Mouse (Mus musculus): ENCODE measurements at regions not wholly inside any gene's neighbourhood (a gene's known extent, or its start where the extent isn't known, plus 50 kb on each side); places are given as distances from the start of the nearest gene placed in this dataset.

DNA sequence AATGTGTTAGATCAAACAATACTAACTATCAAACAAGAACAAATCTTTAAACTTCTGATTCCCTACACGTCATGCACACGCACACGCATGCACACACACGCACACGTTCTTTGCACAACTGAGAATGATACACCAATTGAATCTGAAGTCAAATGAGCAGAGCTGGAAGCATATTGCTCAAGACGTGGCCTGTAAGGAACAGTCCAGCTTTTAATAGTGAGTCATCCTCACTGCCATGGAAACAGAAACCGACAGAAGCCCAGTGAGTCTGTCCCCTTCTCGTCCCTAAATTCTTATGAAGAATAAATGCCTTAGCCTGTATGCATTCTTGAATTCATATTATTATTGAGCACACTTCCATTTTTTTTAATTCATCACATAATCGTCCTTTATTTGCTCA lies 75.7 kb upstream of the Magi3 start:
- TF ChIP-seq RCOR1 (IDR thresholded peaks at IDR 0.05; ENCODE audit: low read depth, low read length), result no peak
- no peak for TF ChIP-seq TAL1 (IDR thresholded peaks at IDR 0.05; ENCODE audit: low read length)
- TF ChIP-seq CTCF (IDR thresholded peaks at IDR 0.05 in 2 of 3, conservative IDR thresholded peaks at IDR 0.05 in 1 of 3; ENCODE audit: control insufficient read depth in 1 of 3, insufficient read depth in 1 of 3, low read depth in 2 of 3, low read length in 3 of 3, poor library complexity in 1 of 3, severe bottlenecking in 1 of 3), result no peak
- no peak for TF ChIP-seq POLR2A (IDR thresholded peaks at IDR 0.05; ENCODE audit: control insufficient read depth in 1 of 2, insufficient read depth in 1 of 2, low read depth in 1 of 2, low read length in 2 of 2, poor library complexity in 1 of 2)
- no peak for TF ChIP-seq E2F4 (IDR thresholded peaks at IDR 0.05; ENCODE audit: borderline replicate concordance, low read depth, low read length)
- no peak for TF ChIP-seq MEF2A (IDR thresholded peaks at IDR 0.05; ENCODE audit: extremely low read depth, insufficient replicate concordance, low read depth, low read length, poor library complexity, severe bottlenecking)
- no peak for TF ChIP-seq ZNF384 (IDR thresholded peaks at IDR 0.05; ENCODE audit: low read depth, low read length)
- no peak for TF ChIP-seq ZC3H11A (IDR thresholded peaks at IDR 0.05; ENCODE audit: low read depth, low read length)

Data from MEL (cell line).